Mouse (Mus musculus) fat pad, adult 2 months (tissue): ENCODE results near the gene Cpne2.

Experiments used
- DNase-seq: peaks from one replicate; pipeline ENCODE4 v3.0.0-alpha.2; 2011; ENCODE audit warnings: low read depth, low spot score; ENCODE audit errors: extremely low read depth

Cpne2 gene

DNA sequence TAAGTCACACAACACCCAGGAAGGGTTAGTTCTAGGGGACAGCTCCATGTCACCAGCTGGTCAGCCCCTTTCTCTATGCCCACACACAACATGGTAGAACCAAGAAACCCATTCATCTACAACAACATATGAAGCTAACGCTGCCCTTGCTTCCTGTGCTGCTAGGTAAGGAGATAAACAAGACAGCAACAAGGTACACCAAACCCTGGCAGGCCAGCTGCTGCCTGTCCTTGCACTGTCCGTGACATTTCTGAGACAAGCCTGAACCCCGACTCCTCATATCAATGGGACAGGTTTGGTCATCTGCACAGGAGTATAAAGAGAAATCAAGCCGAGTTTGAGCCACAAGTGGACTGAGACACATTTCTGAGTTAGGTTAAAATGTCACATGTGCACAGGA lies 42.4 kb downstream of the Cpne2 start:
- DNase-seq: no peak

GRCm38 (mm10) chr8:94581820-94582483 lies 49.2 kb downstream of the Cpne2 start:
- DNase-seq: no peak

DNA sequence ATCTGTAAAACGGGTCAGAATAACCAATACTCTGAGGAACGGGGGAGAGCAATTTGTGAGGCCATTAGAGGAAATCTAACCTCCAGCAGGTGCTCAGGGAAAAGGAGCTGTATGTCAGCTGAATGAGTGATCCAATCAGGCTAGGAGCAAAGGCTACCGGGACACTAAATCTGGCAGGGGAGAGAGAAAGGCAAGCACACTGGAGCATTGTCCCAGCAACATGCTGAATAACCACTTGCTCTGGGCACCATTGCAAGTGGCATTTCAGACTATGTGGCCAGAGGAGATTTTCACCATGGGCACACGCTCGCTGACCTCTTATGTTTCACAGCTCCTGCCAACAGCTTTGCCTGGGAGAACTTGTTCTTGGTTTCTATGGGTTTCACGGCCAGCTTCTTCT lies 49.8 kb downstream of the Cpne2 start:
- no peak for DNase-seq

DNA sequence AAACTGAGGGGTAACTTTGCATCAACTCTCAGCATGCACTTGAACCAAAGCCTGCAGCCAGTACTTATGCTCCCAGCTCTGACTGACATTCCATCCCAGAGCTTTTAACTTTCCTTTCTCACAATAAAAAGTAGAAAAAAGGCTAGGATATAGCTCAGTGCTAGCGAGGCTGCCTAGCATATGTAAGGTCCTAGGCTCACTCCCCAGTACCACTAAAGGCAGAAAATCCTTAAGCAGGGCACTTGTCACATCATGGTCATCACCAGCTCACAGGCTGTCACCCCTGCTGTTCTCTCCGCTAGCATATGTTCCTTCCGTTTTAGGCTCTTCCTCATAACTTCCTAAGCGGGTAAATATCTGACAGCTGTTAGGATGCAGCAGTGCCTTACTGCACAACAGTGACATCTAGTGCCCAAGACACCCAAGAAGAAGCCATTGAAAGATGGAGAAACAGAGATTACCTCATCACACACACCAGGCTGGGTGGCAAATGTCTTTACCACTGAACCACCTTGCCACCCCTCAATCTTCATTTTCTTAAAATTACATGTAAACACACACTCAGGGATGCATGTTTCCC lies 51.5 kb downstream of the Cpne2 start:
- no peak for DNase-seq

GRCm38 (mm10) chr8:94591691-94592090 lies 58.9 kb downstream of the Cpne2 start:
- DNase-seq: no peak

DNA sequence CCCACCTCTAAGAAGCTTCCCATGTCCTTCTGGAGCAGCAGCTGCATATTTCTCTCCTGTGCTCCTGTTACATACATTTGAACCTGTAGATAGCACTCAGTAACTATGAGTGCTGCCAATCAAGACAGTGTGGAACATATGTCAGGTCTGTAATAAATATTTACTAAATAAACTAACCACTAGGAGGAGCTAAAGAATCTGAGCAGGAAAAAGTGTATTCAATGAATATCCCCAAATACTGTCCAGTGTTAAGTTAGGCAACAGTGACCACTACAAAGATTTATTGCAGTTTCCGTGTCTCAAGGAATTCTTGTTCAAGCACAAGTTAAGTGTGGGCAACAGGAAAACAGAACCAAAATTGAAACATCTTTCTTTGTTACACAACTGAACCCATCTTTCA lies 61.4 kb downstream of the Cpne2 start:
- no peak for DNase-seq

DNA sequence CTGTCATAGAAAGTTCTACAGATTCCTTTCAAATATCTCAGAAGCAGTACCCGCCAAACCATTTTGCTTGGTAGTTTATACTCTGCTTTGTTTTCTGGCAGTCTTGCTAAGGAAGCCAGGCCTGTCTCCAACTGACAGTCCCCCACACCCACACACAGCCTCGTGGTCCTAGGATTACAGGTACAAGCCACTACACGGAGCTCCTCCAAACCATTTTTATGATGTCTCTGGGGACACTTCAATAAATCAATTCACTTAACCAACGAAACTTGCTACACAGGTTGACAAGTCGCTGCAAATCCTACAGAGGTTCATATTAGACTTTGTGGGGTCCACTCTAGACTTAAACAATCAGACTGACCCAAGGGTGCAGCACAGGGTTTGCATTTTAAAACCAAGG lies 67.7 kb downstream of the Cpne2 start:
- DNase-seq: peak; percentile 66

- DNase-seq: no peak
Observed at GRCm38 (mm10) chr8:94601034-94601606, 68.3 kb downstream of the Cpne2 start.

- DNase-seq: peak; percentile 97
Observed at GRCm38 (mm10) chr8:94601607-94602385, 69.0 kb downstream of the Cpne2 start, which contains the start of the genes Rspry1 and Fam192a. Gene Rspry1, plus strand, starts transcription at chr8:94601937. Gene Fam192a, minus strand, starts transcription at chr8:94601997.

GRCm38 (mm10) chr8:94602471-94603131 lies 69.8 kb downstream of the Cpne2 start:
- DNase-seq: no peak

DNA sequence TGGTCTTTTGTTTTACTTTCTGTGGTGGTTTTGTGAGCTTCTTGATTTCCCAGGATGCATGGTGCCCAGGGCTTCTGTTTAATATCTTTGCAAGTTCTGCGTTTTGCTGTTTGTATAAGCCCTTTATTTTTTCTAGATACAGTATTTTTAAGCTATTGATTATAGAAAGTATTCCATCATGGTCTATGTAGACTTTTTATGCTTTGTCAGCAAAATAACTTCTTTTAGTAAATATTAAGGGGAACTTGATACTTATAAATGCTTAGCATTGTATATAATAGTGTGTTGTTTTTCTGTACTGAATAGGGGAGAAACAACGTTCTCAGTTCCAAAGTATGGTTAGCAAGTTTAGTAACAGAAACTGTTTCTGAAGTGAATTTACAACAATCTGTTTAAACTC lies 71.2 kb downstream of the Cpne2 start:
- DNase-seq: no peak

- no peak for DNase-seq
Observed at GRCm38 (mm10) chr8:94607064-94607463, 74.3 kb downstream of the Cpne2 start.
